Mouse (Mus musculus) gastrocnemius, adult 2 months (tissue): Measurements from ENCODE around the gene Ropn1l. TPM values are rescaled to one million over a fixed set of nuclear protein-coding genes. Genes with fewer than 3 reads are reported as not detected.
A peak's percentile ranks its signal among the peaks of the same experiment; 100 is the strongest.

Source experiments
- DNase-seq: peaks from one replicate; pipeline ENCODE4 v3.0.0; 2022
- H3K27ac ChIP-seq: fragments of 200-600 bp; 2 replicates; pipeline ENCODE4 v1.8.1; 2022; ENCODE audit warnings: mild to moderate bottlenecking
- H3K4me3 ChIP-seq: fragments of 200-600 bp; 2 replicates; pipeline ENCODE4 v1.8.1; 2022; ENCODE audit warnings: mild to moderate bottlenecking, moderate library complexity
- CTCF ChIP-seq: fragments of 200-600 bp; IDR thresholded peaks from 2 replicates; pipeline ENCODE4 v1.8.1; 2022; ENCODE audit warnings: antibody characterized with exemption, mild to moderate bottlenecking, moderate library complexity
- intact Hi-C: fragments of 180-260 bp; cut with DNase I; formaldehyde crosslinking; loops from one replicate; pipeline ENCODE4 v1.15.1; 2025
- total RNA-seq, 2 experiments: library from RNA; stranded (reverse); gene quantifications; 2 replicates each; pipeline ENCODE4 v1.2.3; 2021

The Ropn1l gene
- total RNA-seq, 2 experiments from 2014 or later, result not detected

DNA sequence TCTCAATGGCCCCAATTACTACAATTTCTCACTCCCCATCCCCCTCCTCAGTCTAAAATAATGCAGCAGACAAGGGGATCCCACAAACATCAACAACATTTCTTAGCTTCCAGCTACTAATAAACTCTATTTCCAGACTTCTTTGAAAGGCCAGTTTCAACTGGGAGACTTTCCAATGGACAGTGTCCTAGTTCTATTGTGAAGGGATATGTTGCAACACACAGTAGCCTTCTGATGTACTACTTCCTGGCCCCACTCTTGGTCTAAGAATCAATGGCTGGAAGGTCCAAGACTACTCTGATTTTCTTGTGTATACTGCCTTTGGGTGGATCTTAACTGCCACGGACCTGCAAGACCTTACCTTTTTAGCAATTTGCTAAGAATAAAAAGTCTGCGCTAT, 12.3 kb upstream of the Ropn1l start:
- Histone ChIP-seq H3K4me3 (no peak overlapping the region), H3K27ac (no peak overlapping the region)
- intact Hi-C loops, result no loop called here
- no peak for DNase-seq
- no peak for TF ChIP-seq CTCF

DNA sequence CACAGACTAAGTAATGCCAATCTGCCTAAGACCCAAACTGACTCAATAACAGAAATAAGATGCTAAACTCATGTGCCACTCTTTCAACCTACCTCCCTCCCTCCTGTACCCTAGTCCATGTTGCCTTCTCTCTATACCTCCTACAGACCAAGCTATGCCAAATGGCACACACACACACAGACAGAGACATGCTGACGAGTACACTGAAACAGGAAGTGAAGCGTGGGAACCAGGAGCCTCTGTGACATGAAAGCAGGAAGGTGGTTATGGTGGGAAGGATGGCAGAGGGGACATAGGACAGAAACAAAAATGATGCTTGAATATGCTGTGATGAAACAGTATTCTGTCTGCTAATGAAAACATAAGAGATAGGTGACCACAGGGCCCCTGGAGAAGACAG, 7.0 kb upstream of the Ropn1l start:
- DNase-seq, result no peak
- TF ChIP-seq CTCF, result no peak
- intact Hi-C loops, result no loop called here
- no peak overlapping the region for H3K4me3 ChIP-seq
- no peak overlapping the region for H3K27ac ChIP-seq

DNA sequence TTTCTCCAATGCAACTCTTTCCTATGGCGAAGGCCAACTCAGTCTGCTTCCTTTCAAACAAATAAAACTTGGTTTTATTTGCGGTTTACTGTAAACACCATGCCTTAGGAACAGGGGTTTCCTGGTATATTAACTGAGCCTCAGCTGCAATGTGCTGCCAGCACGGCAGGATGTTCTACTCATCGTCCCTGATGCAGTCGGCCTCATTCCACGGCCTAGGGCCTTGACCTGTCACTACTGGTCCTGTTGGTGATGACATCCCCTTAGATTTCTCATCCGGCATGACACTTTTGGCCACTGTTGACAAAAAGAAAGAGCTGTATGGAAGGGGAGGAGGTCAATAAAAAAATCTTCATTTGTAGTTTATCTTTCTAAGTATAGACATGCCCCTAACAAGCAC, 4.5 kb upstream of the Ropn1l start:
- no peak for DNase-seq
- no peak for TF ChIP-seq CTCF

DNA sequence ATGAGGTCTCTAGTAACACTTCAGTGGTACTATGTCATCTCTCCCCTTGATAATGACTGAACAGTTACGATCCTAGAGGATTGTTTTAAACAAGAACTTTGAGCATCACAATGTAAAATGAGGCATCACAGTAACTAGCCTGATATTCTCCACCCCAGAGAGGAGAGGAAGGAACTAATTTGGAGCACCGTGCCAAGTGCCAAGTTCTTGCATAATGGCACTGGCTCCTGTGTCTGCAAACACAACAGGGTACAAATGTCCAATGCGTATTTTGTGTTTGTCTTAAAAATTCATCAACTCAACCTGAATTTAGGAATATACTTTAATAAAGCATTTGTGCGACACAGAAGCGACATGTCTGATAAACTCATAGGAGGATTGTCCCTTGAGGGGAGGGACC, 2.8 kb upstream of the Ropn1l start:
- no peak overlapping the region for H3K4me3 ChIP-seq
- no peak for DNase-seq
- no peak for TF ChIP-seq CTCF
- intact Hi-C loops, result no loop called here
- no peak overlapping the region for H3K27ac ChIP-seq

More for the DNA sequence above, 4.5 kb upstream of the Ropn1l start:
- intact Hi-C loops, result no loop called here
- Histone ChIP-seq H3K4me3 (no peak overlapping the region), H3K27ac (no peak overlapping the region)

DNA sequence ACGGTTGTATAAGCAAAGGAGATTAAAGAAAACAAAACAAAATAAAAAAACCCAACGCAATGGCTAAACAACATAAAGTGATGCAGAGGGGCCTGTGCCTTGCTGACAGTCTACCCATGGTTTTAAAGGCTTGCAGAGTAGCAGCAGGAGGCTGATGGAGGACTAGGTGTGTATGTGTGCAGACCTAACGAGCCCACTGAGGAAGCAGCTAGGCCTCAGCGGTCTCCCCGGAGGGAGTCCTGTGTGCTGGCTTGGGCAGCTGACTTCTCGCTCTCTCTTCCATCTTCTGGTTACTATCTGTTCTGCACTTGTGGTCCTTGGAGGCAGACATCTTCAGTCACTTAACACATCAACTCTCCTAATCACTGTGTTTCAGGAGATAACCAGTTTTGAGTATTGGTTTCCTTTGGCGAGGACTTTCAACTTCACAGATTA, 1.3 kb upstream of the Ropn1l start:
- intact Hi-C loops, result no loop called here
- TF ChIP-seq CTCF, result no peak
- no peak overlapping the region for H3K27ac ChIP-seq
- H3K4me3 ChIP-seq, result no peak overlapping the region
- DNase-seq, result no peak

DNA sequence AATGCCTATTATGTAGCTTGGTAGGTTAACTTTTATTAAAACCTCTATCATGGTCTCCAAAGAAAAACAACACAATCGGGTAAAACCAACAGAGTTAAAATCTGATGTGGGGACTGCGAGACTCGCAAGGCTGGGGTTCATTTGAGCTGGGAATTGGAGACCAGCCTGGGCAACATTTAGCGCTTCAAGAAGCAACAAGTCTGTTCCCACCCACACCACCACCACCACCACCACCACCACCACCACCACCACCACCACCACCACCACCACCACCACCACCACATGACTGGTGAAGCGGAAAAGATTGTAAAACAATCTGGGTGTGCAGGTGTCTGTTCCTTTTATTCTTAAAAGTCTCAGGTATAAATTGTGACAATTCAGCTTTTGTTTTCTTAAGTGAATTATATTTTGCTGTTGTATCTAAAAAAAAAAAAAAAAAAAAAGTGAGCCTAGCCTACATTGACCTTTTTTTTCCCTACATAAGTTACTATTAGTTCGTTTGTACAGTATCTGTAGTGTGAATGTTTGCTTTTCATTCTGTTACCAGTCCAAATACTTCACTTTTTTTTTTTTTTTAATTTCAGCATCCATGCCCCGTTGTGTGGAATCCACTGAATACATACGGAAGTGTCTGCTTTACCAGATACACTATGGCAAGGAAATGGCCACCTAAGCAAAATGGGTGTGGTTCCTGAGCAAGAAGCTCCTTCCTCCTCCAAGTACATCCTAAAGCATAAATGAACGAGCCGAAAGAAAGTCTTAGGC, 741 bp upstream of the Ropn1l start:
- peak overlapping the region; percentile 80 for H3K4me3 ChIP-seq
- peak overlapping the region; percentile 85 for H3K27ac ChIP-seq
- no peak for DNase-seq
- no peak for TF ChIP-seq CTCF
- intact Hi-C loops, result no loop called here

DNA sequence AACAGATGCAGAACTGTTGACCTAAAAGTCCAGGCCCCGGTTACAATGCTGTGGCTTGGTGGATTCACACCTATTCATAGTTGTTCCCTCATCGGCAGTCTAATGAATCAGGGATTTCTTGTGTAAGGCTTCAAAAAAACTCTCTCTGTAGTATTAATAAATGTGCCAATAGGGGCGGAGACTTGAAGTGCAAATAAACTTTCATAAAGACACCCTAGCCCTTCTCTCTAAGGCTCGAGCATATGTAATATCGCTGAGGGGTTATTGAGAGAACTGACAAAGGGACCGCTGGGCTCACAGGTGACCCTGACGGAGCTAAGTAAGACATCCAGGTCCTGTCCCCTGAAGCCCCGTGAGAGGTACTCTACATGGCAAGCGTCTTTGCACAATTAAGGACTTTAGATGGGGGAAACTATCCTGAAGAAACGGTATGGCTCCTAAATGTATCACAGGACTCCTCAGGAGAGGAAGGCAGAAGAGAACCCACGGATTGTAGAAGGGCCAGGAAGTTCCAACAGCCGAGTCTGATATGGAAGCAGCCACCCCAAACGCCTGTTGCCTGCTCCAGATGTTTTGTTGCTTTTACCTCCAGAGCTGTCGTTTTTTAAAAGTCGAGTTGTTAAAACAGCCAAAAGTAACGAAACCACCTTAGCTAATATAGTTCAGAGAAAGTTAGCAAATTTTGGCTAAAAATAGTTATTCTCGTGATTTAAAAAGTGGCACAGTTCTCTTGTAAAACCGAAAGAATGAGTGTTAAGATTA, 1.0 kb downstream of the Ropn1l start:
- TF ChIP-seq CTCF, result no peak
- peak overlapping the region; percentile 80 for H3K4me3 ChIP-seq
- no peak for DNase-seq
- H3K27ac ChIP-seq, result peak overlapping the region; percentile 85
- intact Hi-C loops, result no loop called here

DNA sequence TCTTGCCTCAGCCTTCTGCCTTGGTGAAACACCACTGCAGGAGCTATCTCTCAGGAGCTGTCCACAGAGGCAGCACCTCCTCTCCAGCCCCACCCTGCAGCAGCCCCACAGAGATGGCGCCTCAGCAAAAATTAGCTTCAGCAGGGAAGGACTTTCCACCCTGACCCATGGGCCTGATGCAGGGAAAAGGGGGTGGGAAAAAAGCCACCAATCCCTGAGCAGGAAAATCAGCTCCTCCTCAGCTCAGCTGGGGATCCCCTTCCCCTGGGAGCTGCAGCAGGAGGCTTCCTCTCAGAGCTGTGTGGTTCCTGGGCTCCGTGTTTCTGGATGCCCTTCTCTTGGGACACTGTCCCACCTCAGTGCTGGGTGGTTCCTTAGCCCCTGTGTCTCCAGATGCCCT, 3.8 kb downstream of the Ropn1l start:
- intact Hi-C loops, result loop anchor here (10.0 kb wide), 1 partner anchor 85 kb away; the partner anchor contains the start of gene Ankrd33b
- no peak for DNase-seq
- H3K4me3 ChIP-seq, result no peak overlapping the region
- H3K27ac ChIP-seq, result no peak overlapping the region
- TF ChIP-seq CTCF, result no peak

DNA sequence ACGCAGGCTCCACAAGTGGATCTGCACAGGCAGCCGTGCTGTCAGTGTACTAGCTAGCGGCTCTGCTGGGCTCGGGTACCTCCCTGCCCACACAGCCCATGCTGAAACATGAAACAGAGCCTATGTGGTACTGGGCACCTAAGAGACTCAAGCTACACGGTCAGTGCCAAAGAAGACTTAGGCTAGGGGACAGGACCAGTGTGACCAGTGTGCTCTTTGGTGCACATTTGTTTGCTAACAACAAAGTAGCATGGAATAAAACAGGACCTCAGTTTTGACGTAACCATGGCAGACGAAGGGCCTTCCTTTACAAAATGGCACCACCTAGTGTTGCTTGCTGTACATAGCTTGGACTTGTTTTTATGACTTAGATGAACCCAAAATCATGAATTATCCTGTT, 6.4 kb downstream of the Ropn1l start:
- peak overlapping the region; percentile 28 for H3K4me3 ChIP-seq
- DNase-seq, result no peak
- peak; percentile 83 for TF ChIP-seq CTCF
- peak overlapping the region; percentile 41 for H3K27ac ChIP-seq
- intact Hi-C loops, result loop anchor here (1.0 to 10.0 kb wide), 2 partner anchors 82 to 132 kb away; partner anchors contain the start of gene Ankrd33b

DNA sequence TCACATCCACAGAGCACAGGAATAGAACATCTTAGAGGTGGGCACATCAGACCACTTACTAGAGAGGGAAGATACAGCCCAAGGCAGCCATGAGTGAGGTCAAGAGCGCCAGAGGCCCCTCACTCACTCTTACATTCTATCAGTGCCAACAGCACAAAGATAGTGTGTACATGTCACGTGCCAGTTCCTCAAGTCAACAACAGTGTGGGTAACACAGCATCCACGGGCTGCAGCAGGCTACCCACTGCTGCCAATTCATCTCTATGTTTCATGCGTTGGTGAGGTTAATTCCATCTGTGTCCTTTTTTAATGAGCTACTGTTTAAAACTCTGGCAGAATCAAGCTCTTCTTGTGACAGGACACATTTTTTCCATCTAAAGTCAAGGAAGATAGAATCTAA, 10.8 kb downstream of the Ropn1l start:
- H3K27ac ChIP-seq, result no peak overlapping the region
- no peak for TF ChIP-seq CTCF
- H3K4me3 ChIP-seq, result no peak overlapping the region
- intact Hi-C loops, result loop anchor here (10.0 kb wide), 1 partner anchor 78 kb away; the partner anchor contains the start of gene Ankrd33b
- no peak for DNase-seq

DNA sequence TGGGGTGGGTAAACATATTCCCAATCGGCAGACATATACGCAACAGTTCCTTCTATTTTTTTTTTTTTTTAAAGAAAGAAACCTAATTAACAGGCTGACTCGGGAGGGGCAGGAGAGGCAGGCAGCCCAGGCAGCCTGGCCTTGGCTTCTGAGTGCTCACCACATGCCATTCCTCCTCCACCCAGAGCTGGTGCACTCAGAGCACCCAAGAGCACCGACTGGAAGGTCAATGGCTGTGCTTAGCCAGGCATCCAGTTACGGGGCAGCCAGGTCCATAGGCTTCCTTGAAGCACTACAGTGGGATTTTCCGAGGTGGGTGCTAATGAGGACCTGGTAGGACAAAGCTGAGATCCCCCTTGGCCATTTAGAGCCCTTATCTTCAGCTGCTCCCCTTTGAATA, 11.5 kb downstream of the Ropn1l start:
- no peak overlapping the region for H3K4me3 ChIP-seq
- peak overlapping the region; percentile 1; the same call in 1 of the 2 replicates for H3K27ac ChIP-seq
- no peak for DNase-seq
- intact Hi-C loops, result loop anchor here (10.0 kb wide), 1 partner anchor 77 kb away; the partner anchor contains the start of gene Ankrd33b
- TF ChIP-seq CTCF, result no peak

DNA sequence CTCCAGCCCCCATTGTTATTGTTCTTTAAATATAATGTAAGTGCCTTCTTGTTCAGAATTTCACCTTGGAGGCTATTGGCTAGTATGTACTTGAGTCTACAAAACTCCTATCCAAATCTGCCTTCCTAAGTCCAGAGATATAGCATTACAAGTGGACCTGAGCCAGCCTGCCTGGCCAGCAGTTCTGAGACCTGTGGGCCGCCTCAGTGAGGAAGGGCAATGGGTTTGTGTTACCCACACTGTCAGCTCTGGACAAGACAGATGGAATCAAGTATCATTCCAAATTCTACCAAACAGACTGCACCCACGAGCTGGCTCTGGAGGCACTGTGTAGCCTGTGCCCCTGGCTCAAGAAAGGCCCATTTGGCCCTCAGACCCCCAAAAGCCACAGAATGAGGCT, 16.7 kb downstream of the Ropn1l start:
- intact Hi-C loops, result no loop called here
- no peak overlapping the region for H3K4me3 ChIP-seq
- peak; percentile 80 for DNase-seq
- H3K27ac ChIP-seq, result peak overlapping the region; percentile 68
- no peak for TF ChIP-seq CTCF

DNA sequence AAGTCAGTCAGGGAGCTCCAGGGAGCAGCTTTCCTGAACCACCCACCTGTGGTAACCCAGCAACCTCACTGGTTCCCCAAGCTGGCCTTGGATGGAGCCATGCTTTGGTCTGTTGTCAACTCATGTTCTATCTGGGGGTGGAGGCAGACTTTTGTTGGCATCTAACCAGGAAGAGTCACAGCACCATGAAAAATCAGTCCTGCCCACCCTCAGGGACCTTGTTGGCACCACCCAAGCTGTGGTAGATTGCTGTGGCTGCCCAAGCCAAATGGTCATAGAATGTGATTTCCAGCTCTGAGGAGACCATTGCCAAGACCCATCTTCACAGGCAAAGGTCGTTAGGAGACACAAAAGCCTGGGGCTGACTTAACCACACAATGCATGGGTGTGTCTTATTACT, 17.5 kb downstream of the Ropn1l start:
- no peak for DNase-seq
- intact Hi-C loops, result no loop called here
- TF ChIP-seq CTCF, result no peak
- Histone ChIP-seq H3K4me3 (no peak overlapping the region), H3K27ac (no peak overlapping the region)
